Mouse (Mus musculus) intestine, embryonic 16.5 days (tissue): ENCODE results near the gene Frmd8. TPM values are rescaled to one million over a fixed set of nuclear protein-coding genes. Genes with fewer than 3 reads are reported as not detected.

Source experiments
- ATAC-seq: fragments of 200-750 bp; cut with Nextera tagmentation; 2 replicates; pipeline ENCODE4 v1.8.0; 2017; ENCODE audit warnings: moderate TSS enrichment, moderate library complexity
- H3K27ac ChIP-seq: fragments of 300-500 bp; sonication (generic); 2 replicates; pipeline ENCODE4 v1.5.1; 2014; ENCODE audit warnings: mild to moderate bottlenecking, low read length
- H3K27me3 ChIP-seq: fragments of 300-500 bp; sonication (generic); replicated peaks from 2 replicates; pipeline ENCODE4 v1.6.1; 2014; ENCODE audit warnings: low read length, control low read depth, mixed read lengths; ENCODE audit not compliant: control insufficient read depth, insufficient read depth
- H3K36me3 ChIP-seq: fragments of 300-500 bp; sonication (generic); 2 replicates; pipeline ENCODE4 v1.6.1; 2014; ENCODE audit warnings: low read length, control low read depth; ENCODE audit not compliant: control insufficient read depth, insufficient read depth
- H3K4me1 ChIP-seq: fragments of 300-500 bp; sonication (generic); 2 replicates; pipeline ENCODE4 v1.6.1; 2014; ENCODE audit warnings: low read length, control low read depth, mixed read lengths; ENCODE audit not compliant: control insufficient read depth, insufficient read depth
- H3K4me2 ChIP-seq: fragments of 300-500 bp; sonication (generic); 2 replicates; pipeline ENCODE4 v1.6.1; 2014; ENCODE audit warnings: low read depth, low read length, control low read depth
- H3K4me3 ChIP-seq: fragments of 300-500 bp; sonication (generic); 2 replicates; pipeline ENCODE4 v1.5.1; 2014; ENCODE audit warnings: mild to moderate bottlenecking, low read length
- H3K9ac ChIP-seq: fragments of 300-500 bp; sonication (generic); 2 replicates; pipeline ENCODE4 v1.6.1; 2014; ENCODE audit warnings: low read depth, low read length
- H3K9me3 ChIP-seq: fragments of 300-500 bp; sonication (generic); 2 replicates; pipeline ENCODE4 v1.6.1; 2016; ENCODE audit warnings: low read length, control low read depth; ENCODE audit not compliant: control insufficient read depth
- WGBS: fragments of 180-500 bp; shearing (Covaris S2); extraction: QIAGEN DNeasy Blood & Tissue Kit; methylation state at CpG from one replicate; pipeline ENCODE4 v1.1.7; 2014; 5-methylcytosine and 5-hydroxymethylcytosine counted together
- polyA plus RNA-seq: library from polyadenylated mRNA; unstranded; fragments of >200 nt; fragmentation: Nextera tagmentation; extraction: Ambion mirVana; gene quantifications from 2 replicates; pipeline ENCODE4 v1.2.1, GENCODE M21; 2015

The Frmd8 gene
- polyA plus RNA-seq, 1 experiment from 2014 or later: 31.1 TPM

GRCm38 (mm10) chr19:5864710-5865398, 10.2 kb downstream of the Frmd8 start:
- H3K27ac ChIP-seq: no peak overlapping the region
- 0 out of 2 replicates have a peak overlapping the region, but pooled peaks have one; percentile 34 for H3K9ac ChIP-seq

GRCm38 (mm10) chr19:5863776-5864175, 11.3 kb downstream of the Frmd8 start:
- H3K27ac ChIP-seq: no peak overlapping the region
- 96% methylated on average over 5 of the region's 5 CpGs for WGBS
- no peaks in the 10 kb centered on the region for H3K9me3 ChIP-seq
- H3K36me3 ChIP-seq: peaks cover 38% of the 10 kb centered on the region
- no peaks in the 10 kb centered on the region for H3K27me3 ChIP-seq
- no peak for ATAC-seq
- H3K4me3 ChIP-seq: no peak overlapping the region
- no peak overlapping the region for H3K9ac ChIP-seq
- H3K4me2 ChIP-seq: no peak overlapping the region
- H3K4me1 ChIP-seq: 0 out of 2 replicates have a peak, but pooled peaks cover 5% of the 10 kb centered on the region

More at GRCm38 (mm10) chr19:5864710-5865398, 10.2 kb downstream of the Frmd8 start:
- Histone ChIP-seq H3K9me3 (no peaks in the 10 kb centered on the region), H3K4me1 (0 out of 2 replicates have a peak, but pooled peaks cover 5% of the 10 kb centered on the region), H3K4me3 (no peak overlapping the region), H3K27me3 (no peaks in the 10 kb centered on the region), H3K4me2 (no peak overlapping the region), H3K36me3 (peaks cover 34% of the 10 kb centered on the region)
- WGBS: 91% methylated on average over 20 of the region's 20 CpGs
- no peak for ATAC-seq

GRCm38 (mm10) chr19:5862335-5863085, 12.6 kb downstream of the Frmd8 start:
- ATAC-seq: no peak
- WGBS: 98% methylated on average over 14 of the region's 14 CpGs
- Histone ChIP-seq H3K36me3 (peaks cover 42% of the 10 kb centered on the region), H3K9me3 (no peaks in the 10 kb centered on the region), H3K9ac (no peak overlapping the region), H3K4me1 (no peaks in the 10 kb centered on the region), H3K4me3 (no peak overlapping the region), H3K27ac (no peak overlapping the region), H3K27me3 (no peaks in the 10 kb centered on the region), H3K4me2 (no peak overlapping the region)

DNA sequence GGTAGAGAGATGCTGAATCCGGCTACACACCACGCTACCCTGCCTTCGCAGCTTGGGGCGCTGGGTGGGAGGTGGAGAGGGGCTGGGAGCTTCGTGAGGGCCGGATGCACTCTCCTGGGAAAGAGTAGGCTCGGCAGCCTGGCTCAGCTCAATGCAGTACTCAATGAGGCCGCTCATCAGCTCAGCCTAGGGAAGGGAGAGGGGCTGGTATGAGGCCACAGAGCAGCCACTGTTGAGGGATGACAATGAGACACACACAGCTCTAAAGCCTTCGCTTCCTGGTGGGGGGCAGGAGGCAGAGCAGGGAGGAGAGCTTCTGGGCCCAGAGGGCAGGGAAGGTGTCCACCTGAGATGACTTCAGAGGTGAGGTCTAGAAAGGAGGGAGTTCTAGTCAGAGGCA, 18.5 kb downstream of the Frmd8 start:
- Histone ChIP-seq H3K9me3 (no peaks in the 10 kb centered on the region), H3K4me3 (no peak overlapping the region), H3K9ac (no peak overlapping the region), H3K27ac (no peak overlapping the region), H3K27me3 (no peaks in the 10 kb centered on the region), H3K4me2 (no peak overlapping the region), H3K4me1 (peaks cover 11% of the 10 kb centered on the region), H3K36me3 (peaks cover 14% of the 10 kb centered on the region)
- WGBS: 84% methylated on average over 9 of the region's 9 CpGs
- ATAC-seq: no peak

- H3K27ac ChIP-seq: peak overlapping the region; percentile 60
- 78% methylated on average over 12 of the region's 12 CpGs for WGBS
- no peaks in the 10 kb centered on the region for H3K9me3 ChIP-seq
- no peak overlapping the region for H3K4me3 ChIP-seq
- ATAC-seq: no peak
- peaks cover 48% of the 10 kb centered on the region for H3K4me1 ChIP-seq
- H3K27me3 ChIP-seq: no peaks in the 10 kb centered on the region
- H3K36me3 ChIP-seq: no peaks in the 10 kb centered on the region; the same call in 1 of the 2 replicates
- H3K9ac ChIP-seq: peak overlapping the region; percentile 42
- peak overlapping the region; percentile 6; the same call in 1 of the 2 replicates for H3K4me2 ChIP-seq
Measured at GRCm38 (mm10) chr19:5852035-5852722, 22.9 kb downstream of the Frmd8 start.

DNA sequence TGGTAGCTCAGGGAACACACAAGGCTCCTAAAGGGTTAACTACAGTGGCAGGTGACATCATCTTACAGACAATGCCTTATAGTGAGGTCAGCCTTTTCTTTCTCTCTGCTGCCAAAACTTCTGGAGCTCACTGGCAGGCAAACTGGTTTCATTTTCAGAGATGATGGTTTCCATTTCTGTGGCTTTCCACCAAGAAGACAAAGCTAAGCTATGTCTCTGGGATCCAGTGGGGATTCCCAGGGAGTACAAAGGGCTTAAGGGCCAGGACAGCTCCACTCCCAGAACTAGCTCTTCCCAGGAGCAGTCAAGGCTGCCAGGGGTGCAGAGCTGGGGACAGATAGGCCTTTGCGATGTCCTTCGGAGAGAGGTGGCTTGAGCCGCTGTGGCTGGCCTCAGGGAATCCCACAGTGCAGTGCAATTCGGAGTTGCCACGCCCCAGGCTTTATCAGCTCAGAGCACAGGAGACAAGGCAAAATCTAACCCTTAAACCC, 23.5 kb downstream of the Frmd8 start:
- Histone ChIP-seq H3K9me3 (no peaks in the 10 kb centered on the region), H3K4me1 (peaks cover 53% of the 10 kb centered on the region), H3K36me3 (no peaks in the 10 kb centered on the region; the same call in 1 of the 2 replicates), H3K4me3 (no peak overlapping the region), H3K4me2 (peak overlapping the region; percentile 6; the same call in 1 of the 2 replicates), H3K9ac (peak overlapping the region; percentile 42), H3K27me3 (no peaks in the 10 kb centered on the region), H3K27ac (peak overlapping the region; percentile 60)
- ATAC-seq: 0 out of 2 replicates have a peak, but pooled peaks have one; percentile 8
- 50% methylated on average over 5 of the region's 5 CpGs for WGBS

- no peak for ATAC-seq
- peaks cover 53% of the 10 kb centered on the region for H3K4me1 ChIP-seq
- H3K4me2 ChIP-seq: no peak overlapping the region
- H3K9me3 ChIP-seq: no peaks in the 10 kb centered on the region
- H3K4me3 ChIP-seq: no peak overlapping the region
- H3K9ac ChIP-seq: no peak overlapping the region
- WGBS: 88% methylated on average over 3 of the region's 3 CpGs
- H3K27me3 ChIP-seq: no peaks in the 10 kb centered on the region
- no peaks in the 10 kb centered on the region; the same call in 1 of the 2 replicates for H3K36me3 ChIP-seq
- H3K27ac ChIP-seq: 0 out of 2 replicates have a peak overlapping the region, but pooled peaks have one; percentile 2
Measured at GRCm38 (mm10) chr19:5850860-5851259, 24.2 kb downstream of the Frmd8 start.

DNA sequence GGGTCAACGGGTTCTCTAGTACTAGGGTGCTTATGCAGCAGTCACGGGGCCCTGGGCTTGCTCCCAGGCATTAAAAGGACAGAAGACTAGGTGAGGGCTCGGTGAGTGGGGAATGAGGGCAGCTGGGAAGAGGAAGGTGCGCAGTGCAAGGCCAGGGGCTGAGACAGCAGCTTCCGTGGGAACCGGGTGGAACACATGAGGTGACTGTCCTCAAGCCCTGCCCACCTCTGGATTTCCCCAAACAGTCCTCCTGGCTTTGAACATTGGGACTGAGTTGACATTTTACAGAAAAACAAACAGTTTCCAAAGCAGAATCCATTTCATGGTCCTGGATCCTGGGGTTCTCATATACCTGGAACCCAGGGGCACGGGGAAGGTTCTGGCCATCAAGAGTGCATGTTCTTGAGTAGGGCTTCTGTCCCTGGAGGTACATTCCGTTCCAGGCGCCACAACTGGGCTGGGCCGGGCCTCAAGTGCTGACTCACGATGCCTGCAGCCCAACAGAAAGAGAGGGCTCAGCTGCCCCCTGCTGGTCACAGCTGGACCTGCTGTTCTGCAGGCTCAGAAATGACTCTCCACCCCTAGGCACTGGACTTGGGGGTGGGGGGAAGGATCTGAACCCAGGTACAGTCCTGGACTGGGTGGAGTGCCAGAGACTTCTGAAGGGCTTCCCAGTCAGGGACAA, 25.1 kb downstream of the Frmd8 start:
- no peak overlapping the region for H3K4me3 ChIP-seq
- 0 out of 2 replicates have a peak overlapping the region, but pooled peaks have one; percentile 4 for H3K4me2 ChIP-seq
- H3K9me3 ChIP-seq: no peaks in the 10 kb centered on the region
- peak; percentile 24; the same call in 1 of the 2 replicates for ATAC-seq
- peak overlapping the region; percentile 99 for H3K27ac ChIP-seq
- H3K4me1 ChIP-seq: peaks cover 57% of the 10 kb centered on the region
- 25% methylated on average over 11 of the region's 11 CpGs for WGBS
- no peaks in the 10 kb centered on the region; the same call in 1 of the 2 replicates for H3K36me3 ChIP-seq
- H3K27me3 ChIP-seq: no peaks in the 10 kb centered on the region
- H3K9ac ChIP-seq: peak overlapping the region; percentile 44
